Mouse (Mus musculus): Measurements from ENCODE around the gene Bex1.

- TF ChIP-seq CTCF (IDR thresholded peaks at IDR 0.05; ENCODE audit: control insufficient read depth, insufficient read depth, insufficient read length) (no peak), MAX (IDR thresholded peaks at IDR 0.05) (no peak), USF1 (IDR thresholded peaks at IDR 0.05; ENCODE audit: low read depth) (no peak)
Measured at GRCm38 (mm10) chrX:136243181-136243580, 27.9 kb upstream of the Bex1 start.

All from C2C12 (cell line).